Mouse (Mus musculus) limb, embryonic 15.5 days (tissue): ENCODE measurements at regions not wholly inside any gene's neighbourhood (a gene's known extent, or its start where the extent isn't known, plus 50 kb on each side); places are given as distances from the start of the nearest gene placed in this dataset.

Experiments
- ATAC-seq: fragments of 200-750 bp; cut with Nextera tagmentation; 2 replicates; pipeline ENCODE4 v1.8.0; 2017; ENCODE audit warnings: low read depth, moderate TSS enrichment; ENCODE audit not compliant: insufficient number of reproducible peaks, low FRiP score, low TSS enrichment
- H3K27ac ChIP-seq: fragments of 300-500 bp; sonication (generic); 2 replicates; pipeline ENCODE4 v1.5.1; 2015; ENCODE audit warnings: moderate library complexity, mild to moderate bottlenecking, inconsistent platforms
- H3K27me3 ChIP-seq: fragments of 300-500 bp; sonication (generic); 2 replicates; pipeline ENCODE4 v1.6.1; 2015; ENCODE audit warnings: inconsistent platforms
- H3K36me3 ChIP-seq: fragments of 300-500 bp; sonication (generic); 2 replicates; pipeline ENCODE4 v1.6.1; 2015; ENCODE audit warnings: inconsistent platforms
- H3K4me1 ChIP-seq: fragments of 300-500 bp; sonication (generic); 2 replicates; pipeline ENCODE4 v1.6.1; 2015; ENCODE audit warnings: inconsistent platforms
- H3K4me2 ChIP-seq: fragments of 300-500 bp; sonication (generic); 2 replicates; pipeline ENCODE4 v1.6.1; 2015; ENCODE audit warnings: mild to moderate bottlenecking, inconsistent platforms
- H3K4me3 ChIP-seq: fragments of 300-500 bp; sonication (generic); 2 replicates; pipeline ENCODE4 v1.5.1; 2015; ENCODE audit warnings: mild to moderate bottlenecking, inconsistent platforms
- H3K9ac ChIP-seq: fragments of 300-500 bp; sonication (generic); 2 replicates; pipeline ENCODE4 v1.6.1; 2015; ENCODE audit warnings: inconsistent platforms
- H3K9me3 ChIP-seq: fragments of 300-500 bp; sonication (generic); 2 replicates; pipeline ENCODE4 v1.6.1; 2016; ENCODE audit warnings: inconsistent platforms
- WGBS: fragments of 180-500 bp; shearing (Covaris S2); methylation state at CpG from one replicate; pipeline ENCODE4 v1.1.7; 2015; 5-methylcytosine and 5-hydroxymethylcytosine counted together

- Histone ChIP-seq H3K4me1 (no peaks in the 10 kb centered on the region), H3K9me3 (no peaks in the 10 kb centered on the region), H3K4me2 (no peak overlapping the region), H3K27ac (no peak overlapping the region), H3K4me3 (no peak overlapping the region), H3K27me3 (no peaks in the 10 kb centered on the region), H3K9ac (no peak overlapping the region), H3K36me3 (no peaks in the 10 kb centered on the region)
- ATAC-seq = no peak
- 88% methylated on average over 9 of the region's 9 CpGs for WGBS
Observed at GRCm38 (mm10) chr5:51783099-51783498, 215.6 kb upstream of the Ppargc1a start.

- Histone ChIP-seq H3K4me2 (no peak overlapping the region), H3K36me3 (no peaks in the 10 kb centered on the region), H3K27me3 (no peaks in the 10 kb centered on the region), H3K27ac (no peak overlapping the region), H3K9ac (no peak overlapping the region), H3K4me3 (no peak overlapping the region), H3K9me3 (no peaks in the 10 kb centered on the region), H3K4me1 (no peaks in the 10 kb centered on the region)
- WGBS = 90% methylated on average over 9 of the region's 9 CpGs
- no peak for ATAC-seq
Observed at GRCm38 (mm10) chr5:51775502-51776145, 208.1 kb upstream of the Ppargc1a start.

- no peaks in the 10 kb centered on the region for H3K36me3 ChIP-seq
- no peak overlapping the region for H3K27ac ChIP-seq
- H3K4me3 ChIP-seq = no peak overlapping the region
- WGBS = 63% methylated on average over 2 of the region's 2 CpGs
- no peak overlapping the region for H3K4me2 ChIP-seq
- no peaks in the 10 kb centered on the region for H3K4me1 ChIP-seq
- H3K9me3 ChIP-seq = no peaks in the 10 kb centered on the region
- ATAC-seq = no peak
- H3K27me3 ChIP-seq = no peaks in the 10 kb centered on the region
- H3K9ac ChIP-seq = no peak overlapping the region
Observed at GRCm38 (mm10) chr5:51771655-51772054, 204.1 kb upstream of the Ppargc1a start.

- no peaks in the 10 kb centered on the region for H3K4me1 ChIP-seq
Observed at GRCm38 (mm10) chr5:51766111-51766510, 198.6 kb upstream of the Ppargc1a start.

GRCm38 (mm10) chr5:51764416-51764815 is 196.9 kb upstream of the Ppargc1a start:
- WGBS = 90% methylated on average over 7 of the region's 7 CpGs
- no peak for ATAC-seq
- no peaks in the 10 kb centered on the region for H3K4me1 ChIP-seq
- no peak overlapping the region for H3K4me3 ChIP-seq
- no peak overlapping the region for H3K27ac ChIP-seq
- H3K36me3 ChIP-seq = no peaks in the 10 kb centered on the region
- H3K9ac ChIP-seq = no peak overlapping the region
- no peaks in the 10 kb centered on the region for H3K9me3 ChIP-seq
- no peak overlapping the region for H3K4me2 ChIP-seq
- H3K27me3 ChIP-seq = no peaks in the 10 kb centered on the region

More at GRCm38 (mm10) chr5:51766111-51766510, 198.6 kb upstream of the Ppargc1a start:
- H3K4me3 ChIP-seq = no peak overlapping the region
- no peaks in the 10 kb centered on the region for H3K36me3 ChIP-seq
- H3K9me3 ChIP-seq = no peaks in the 10 kb centered on the region
- no peak overlapping the region for H3K27ac ChIP-seq
- H3K9ac ChIP-seq = no peak overlapping the region
- ATAC-seq = no peak
- H3K4me2 ChIP-seq = no peak overlapping the region
- no peaks in the 10 kb centered on the region for H3K27me3 ChIP-seq
- 86% methylated on average over 3 of the region's 3 CpGs for WGBS

GRCm38 (mm10) chr5:51763599-51763998 is 196.1 kb upstream of the Ppargc1a start:
- Histone ChIP-seq H3K9ac (no peak overlapping the region), H3K4me3 (no peak overlapping the region), H3K27ac (no peak overlapping the region), H3K9me3 (no peaks in the 10 kb centered on the region), H3K36me3 (no peaks in the 10 kb centered on the region), H3K4me2 (no peak overlapping the region), H3K4me1 (no peaks in the 10 kb centered on the region), H3K27me3 (no peaks in the 10 kb centered on the region)
- 66% methylated on average over 7 of the region's 7 CpGs for WGBS
- ATAC-seq = no peak

- no peak for ATAC-seq
- Histone ChIP-seq H3K4me3 (no peak overlapping the region), H3K27ac (no peak overlapping the region), H3K9me3 (no peaks in the 10 kb centered on the region), H3K36me3 (no peaks in the 10 kb centered on the region), H3K4me2 (no peak overlapping the region), H3K27me3 (no peaks in the 10 kb centered on the region), H3K9ac (no peak overlapping the region), H3K4me1 (no peaks in the 10 kb centered on the region)
- WGBS = 49% methylated on average over 3 of the region's 3 CpGs
Observed at GRCm38 (mm10) chr5:51762352-51762751, 194.8 kb upstream of the Ppargc1a start.

- Histone ChIP-seq H3K27me3 (no peaks in the 10 kb centered on the region), H3K9ac (no peak overlapping the region), H3K4me2 (no peak overlapping the region), H3K4me1 (no peaks in the 10 kb centered on the region), H3K4me3 (no peak overlapping the region), H3K36me3 (no peaks in the 10 kb centered on the region), H3K27ac (no peak overlapping the region), H3K9me3 (no peaks in the 10 kb centered on the region)
- ATAC-seq = no peak
- 40% methylated on average over 2 of the region's 2 CpGs for WGBS
Observed at GRCm38 (mm10) chr5:51758289-51758688, 190.8 kb upstream of the Ppargc1a start.

GRCm38 (mm10) chr5:51757864-51758263 is 190.3 kb upstream of the Ppargc1a start:
- no peaks in the 10 kb centered on the region for H3K27me3 ChIP-seq
- H3K9ac ChIP-seq = no peak overlapping the region
- no peak overlapping the region for H3K4me2 ChIP-seq
- ATAC-seq = no peak
- H3K4me1 ChIP-seq = no peaks in the 10 kb centered on the region
- no peaks in the 10 kb centered on the region for H3K36me3 ChIP-seq
- no peak overlapping the region for H3K27ac ChIP-seq
- no peaks in the 10 kb centered on the region for H3K9me3 ChIP-seq
- 50% methylated on average over 2 of the region's 2 CpGs for WGBS
- no peak overlapping the region for H3K4me3 ChIP-seq

- H3K36me3 ChIP-seq = no peaks in the 10 kb centered on the region
- no peak overlapping the region for H3K27ac ChIP-seq
- no peak overlapping the region for H3K4me3 ChIP-seq
- H3K9ac ChIP-seq = no peak overlapping the region
- H3K4me2 ChIP-seq = no peak overlapping the region
- WGBS = 58% methylated on average over 4 of the region's 4 CpGs
- H3K4me1 ChIP-seq = no peaks in the 10 kb centered on the region
- ATAC-seq = no peak
- H3K27me3 ChIP-seq = no peaks in the 10 kb centered on the region
- no peaks in the 10 kb centered on the region for H3K9me3 ChIP-seq
Observed at GRCm38 (mm10) chr5:51752024-51752423, 184.5 kb upstream of the Ppargc1a start.

GRCm38 (mm10) chr5:51750456-51750855 is 182.9 kb upstream of the Ppargc1a start:
- H3K27me3 ChIP-seq = no peaks in the 10 kb centered on the region
- H3K27ac ChIP-seq = no peak overlapping the region
- WGBS = 62% methylated on average over 8 of the region's 8 CpGs
- no peak for ATAC-seq
- no peak overlapping the region for H3K9ac ChIP-seq
- H3K4me1 ChIP-seq = no peaks in the 10 kb centered on the region
- no peaks in the 10 kb centered on the region for H3K36me3 ChIP-seq
- H3K4me2 ChIP-seq = no peak overlapping the region
- H3K9me3 ChIP-seq = no peaks in the 10 kb centered on the region
- no peak overlapping the region for H3K4me3 ChIP-seq

- Histone ChIP-seq H3K9me3 (no peaks in the 10 kb centered on the region), H3K4me1 (no peaks in the 10 kb centered on the region), H3K27ac (no peak overlapping the region), H3K9ac (no peak overlapping the region), H3K4me3 (no peak overlapping the region), H3K36me3 (no peaks in the 10 kb centered on the region), H3K4me2 (no peak overlapping the region), H3K27me3 (no peaks in the 10 kb centered on the region)
- 95% methylated on average over 8 of the region's 8 CpGs for WGBS
- ATAC-seq = no peak
Observed at GRCm38 (mm10) chr5:51740893-51741292, 173.4 kb upstream of the Ppargc1a start.

GRCm38 (mm10) chr5:51730241-51730640 is 162.7 kb upstream of the Ppargc1a start:
- H3K4me3 ChIP-seq = no peak overlapping the region
- no peaks in the 10 kb centered on the region for H3K36me3 ChIP-seq
- H3K9ac ChIP-seq = no peak overlapping the region
- H3K4me2 ChIP-seq = no peak overlapping the region
- no peak overlapping the region for H3K27ac ChIP-seq
- no peaks in the 10 kb centered on the region for H3K4me1 ChIP-seq
- 92% methylated on average over 1 of the region's 1 CpGs for WGBS
- peaks cover 8% of the 10 kb centered on the region; the same call in 1 of the 2 replicates for H3K27me3 ChIP-seq
- no peak for ATAC-seq
- no peaks in the 10 kb centered on the region for H3K9me3 ChIP-seq
